Mouse (Mus musculus) lung, postnatal 36 days (tissue): ENCODE results near the gene Macrod1.

Experiments used
- DNase-seq: peaks from one replicate; pipeline ENCODE4 v3.0.0; 2022; ENCODE audit warnings: mixed read lengths

Macrod1 gene

DNA sequence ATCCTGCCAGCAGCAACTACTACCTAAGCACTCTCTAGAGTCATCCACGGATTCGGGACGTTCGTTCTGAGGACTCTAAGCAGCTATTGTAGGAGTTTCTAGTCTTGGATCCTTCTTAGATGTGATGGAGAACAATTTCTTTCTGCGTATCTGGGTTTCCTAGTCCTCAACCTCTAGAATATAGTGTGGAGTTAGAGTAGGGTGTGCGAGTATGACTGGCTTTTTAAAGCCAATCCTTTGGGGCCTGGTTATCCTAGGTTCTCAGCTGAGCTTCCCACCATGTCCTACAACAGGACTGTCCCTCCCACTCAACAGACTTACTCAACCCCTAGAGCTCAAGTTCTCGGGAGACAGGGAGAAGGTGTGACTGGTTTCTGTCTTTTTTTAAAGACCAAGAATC, 148.7 kb downstream of the Macrod1 start:
- no peak for DNase-seq

DNA sequence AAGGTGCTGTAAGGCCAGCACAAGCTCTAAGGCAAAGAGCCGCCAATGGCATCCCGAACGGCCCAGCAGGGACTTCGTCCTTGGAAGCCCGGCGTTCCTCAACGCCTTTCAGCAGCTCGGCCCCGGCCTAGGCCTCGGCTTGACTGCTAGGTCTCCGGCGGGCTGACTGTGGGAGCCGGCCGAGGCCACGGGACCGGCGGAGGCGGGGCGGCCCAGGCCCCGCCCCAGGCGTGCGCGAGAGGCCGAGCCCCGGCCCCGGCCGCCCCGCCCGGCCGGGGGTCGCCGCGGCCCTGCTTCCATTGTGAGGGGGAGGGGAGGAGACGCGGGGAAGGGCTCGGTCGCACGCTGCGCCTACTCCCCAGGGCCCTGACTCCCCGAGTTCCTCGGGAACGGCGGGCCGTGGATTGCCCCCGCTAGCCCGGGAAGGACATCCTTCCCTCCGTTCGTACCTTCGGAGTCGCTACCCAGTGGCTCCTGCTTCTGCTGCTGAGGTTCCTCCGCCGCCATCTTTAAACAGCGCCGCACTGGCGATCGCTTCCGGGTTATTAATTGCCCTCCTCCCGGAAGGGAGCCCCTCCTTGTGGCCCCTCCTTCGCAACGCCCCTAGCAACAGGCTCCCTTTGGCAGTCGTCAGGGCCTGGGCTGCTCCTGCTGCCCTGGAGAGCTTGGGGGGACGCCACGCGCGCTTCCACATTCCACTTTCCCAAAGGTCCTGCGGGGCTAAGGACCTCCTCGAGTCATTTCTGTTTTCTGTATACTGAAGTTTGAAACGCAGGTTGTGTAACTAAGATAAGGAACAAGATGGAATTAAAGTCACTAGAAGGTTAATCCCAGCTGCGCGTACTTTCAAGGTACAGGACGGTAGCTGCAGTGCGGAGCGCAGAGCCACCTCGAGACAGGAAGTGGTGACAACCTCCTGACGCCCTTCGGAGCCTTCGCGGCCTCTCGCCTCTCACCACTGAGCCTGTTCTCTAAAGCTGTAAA, 149.4 kb downstream of the Macrod1 start, which contains the start of gene Otub1:
Gene Otub1, minus strand, starts transcription at position 564 of the 984 bp plus-strand sequence.
- peak; percentile 96 for DNase-seq

DNA sequence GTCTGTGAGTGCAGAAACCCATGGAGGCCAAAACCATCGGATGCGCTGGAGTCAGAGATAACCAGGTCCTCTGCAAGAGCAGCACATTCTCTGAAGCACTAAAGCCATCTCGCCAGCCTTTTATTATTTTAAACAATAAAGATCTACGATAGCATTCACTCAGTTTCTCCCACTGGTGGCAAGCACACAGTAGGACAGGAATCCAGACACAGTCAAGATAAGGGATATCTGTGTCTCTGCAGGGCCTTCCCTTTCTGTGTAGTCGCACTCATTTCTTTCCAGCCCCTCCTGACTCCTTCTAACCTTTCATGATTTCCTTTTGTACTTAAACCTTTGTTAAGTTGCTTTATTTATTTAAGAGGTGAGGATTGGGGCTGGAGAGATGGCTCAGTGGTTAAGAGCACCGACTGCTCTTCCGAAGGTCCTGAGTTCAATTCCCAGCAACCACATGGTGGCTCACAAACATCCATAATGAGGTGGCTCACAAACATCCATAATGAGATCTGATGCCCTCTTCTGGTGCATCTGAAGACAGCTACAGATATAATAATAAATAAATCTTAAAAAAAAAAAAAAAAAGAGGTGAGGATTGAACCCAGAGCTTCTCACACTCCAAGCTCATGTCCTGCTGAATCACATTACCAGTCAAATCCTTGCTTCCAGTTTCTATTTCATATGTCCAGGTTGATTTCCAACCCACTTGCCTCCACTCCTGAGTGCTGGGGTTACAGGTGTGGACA, 153.5 kb downstream of the Macrod1 start:
- no peak for DNase-seq

DNA sequence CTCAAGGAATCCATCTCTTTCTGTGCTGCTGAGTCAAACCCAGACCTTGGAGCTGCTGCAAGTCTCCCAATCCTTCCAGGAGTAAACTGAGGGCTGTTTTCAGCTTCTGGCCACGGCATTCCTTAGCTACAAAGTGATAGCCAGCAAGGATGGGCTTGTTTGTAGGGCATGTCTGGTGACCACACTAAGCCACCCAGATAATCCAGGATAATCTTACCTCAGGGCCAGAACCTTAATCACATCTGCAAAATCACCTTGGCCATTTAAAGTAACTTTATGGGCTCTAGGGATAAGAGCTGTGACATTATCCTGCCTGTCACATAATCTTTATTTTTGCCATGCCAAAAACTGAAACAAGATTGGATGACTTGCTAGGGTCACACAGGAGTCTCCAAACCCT, 155.6 kb downstream of the Macrod1 start:
- no peak for DNase-seq

DNA sequence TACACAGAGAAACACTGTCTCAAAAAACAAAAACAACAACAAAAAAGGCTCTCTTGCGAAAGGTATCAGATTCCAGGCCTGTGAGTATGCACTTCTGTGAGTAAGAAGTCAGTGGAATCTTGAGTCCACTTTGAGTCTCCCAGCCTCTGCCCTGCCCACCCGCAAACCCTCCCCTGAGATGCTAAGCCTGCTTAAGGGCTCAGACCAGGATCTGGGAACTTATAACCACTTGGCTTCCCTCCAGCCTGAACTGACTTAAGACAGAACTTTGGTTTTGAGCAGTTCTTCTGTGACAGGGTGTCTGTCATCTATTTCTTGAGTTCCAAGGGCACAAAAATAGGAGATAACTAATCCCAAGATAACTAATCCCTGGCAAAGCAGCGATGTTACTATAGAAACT, 156.4 kb downstream of the Macrod1 start:
- DNase-seq, result no peak

DNA sequence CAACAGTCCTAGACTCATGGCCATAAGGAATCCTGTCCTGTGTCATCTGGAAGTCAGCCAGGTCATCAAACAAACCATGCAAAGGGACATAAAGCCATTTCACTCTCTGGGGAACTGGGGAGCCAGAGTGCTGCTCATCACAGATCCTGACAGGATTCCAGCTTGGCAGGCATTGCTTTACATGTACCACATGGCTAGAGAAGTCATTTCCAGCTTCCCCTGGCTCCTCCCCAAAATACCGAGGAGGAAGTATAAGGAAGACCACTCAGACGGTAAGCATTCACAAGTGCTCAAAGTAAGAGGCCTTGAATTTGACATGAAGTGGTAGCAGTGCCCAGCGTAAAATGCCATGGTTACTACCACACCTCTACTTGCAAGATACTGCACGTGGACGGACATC, 157.9 kb downstream of the Macrod1 start:
- DNase-seq, result peak; percentile 73

DNA sequence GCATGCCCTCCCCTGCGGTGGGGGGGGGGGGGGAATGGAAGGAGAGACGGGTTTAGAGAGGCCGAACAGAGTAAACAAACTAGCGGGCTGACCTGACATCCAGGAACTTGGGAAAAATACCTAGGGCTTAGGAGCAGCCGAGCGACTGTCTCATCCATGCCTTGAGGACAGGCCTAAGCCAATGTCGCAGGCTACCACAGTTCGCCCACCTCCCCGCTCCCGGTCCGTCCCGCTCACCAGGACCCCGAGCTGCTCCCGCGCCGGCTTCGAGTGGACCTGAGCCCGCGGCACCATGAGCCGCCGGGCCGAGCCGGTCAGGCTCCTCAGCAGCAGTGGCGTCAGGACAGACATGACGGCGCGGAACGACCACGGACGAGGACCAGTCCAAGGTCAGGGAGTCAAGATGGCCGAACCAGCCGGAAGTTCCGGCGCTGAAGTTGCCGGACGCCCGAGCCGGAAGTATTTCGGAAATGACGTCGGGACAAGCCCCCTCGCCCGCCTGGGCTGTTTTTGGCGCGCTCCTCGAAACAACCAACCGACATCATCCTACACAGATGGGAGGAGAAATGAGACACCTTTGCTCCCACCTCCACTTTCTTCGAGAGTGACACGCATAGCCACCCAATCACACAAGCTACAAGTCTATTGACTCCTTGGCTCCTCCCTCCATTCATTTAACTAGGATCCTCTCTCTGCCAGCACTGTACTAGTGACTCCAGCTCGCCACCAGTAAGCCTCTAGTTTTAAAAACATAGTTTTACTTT, 160.7 kb downstream of the Macrod1 start, which contains the start of gene Cox8a:
Gene Cox8a, minus strand, starts transcription at position 455 of the 764 bp plus-strand sequence.
- DNase-seq, result peak; percentile 98

DNA sequence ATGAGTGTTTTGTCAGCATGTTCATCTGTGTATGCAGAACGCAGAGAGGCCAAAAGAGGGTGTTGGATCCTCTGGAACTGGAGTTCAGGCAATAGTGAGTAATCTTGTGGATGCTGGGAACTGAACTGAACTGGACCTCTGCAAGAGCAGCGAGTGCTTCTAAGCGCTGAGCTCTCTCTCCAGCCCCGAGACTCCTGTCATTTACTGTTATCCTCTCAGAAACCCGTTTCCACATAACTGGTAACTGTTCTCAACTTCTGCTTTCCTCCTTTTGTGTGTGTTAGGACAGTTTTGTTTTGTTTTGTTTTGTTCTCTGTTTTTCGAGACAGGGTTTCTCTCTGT, 161.3 kb downstream of the Macrod1 start:
- no peak for DNase-seq

DNA sequence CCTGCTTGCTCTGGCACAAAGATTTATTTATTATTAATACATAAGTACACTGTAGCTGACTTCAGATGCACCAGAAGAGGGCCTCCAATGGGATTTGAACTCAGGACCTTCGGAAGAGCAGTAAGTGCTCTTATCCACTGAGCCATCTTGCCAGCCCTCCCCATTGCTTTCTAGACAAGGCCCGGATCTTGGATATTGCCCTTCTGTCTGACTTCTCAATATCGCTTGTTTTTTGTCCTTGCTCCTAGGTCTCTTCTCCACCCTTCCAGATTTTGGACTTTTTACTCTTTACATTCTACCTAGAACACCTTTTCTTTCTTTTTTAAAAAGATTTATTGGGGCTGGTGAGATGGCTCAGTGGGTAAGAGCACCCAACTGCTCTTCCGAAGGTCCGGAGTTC, 162.1 kb downstream of the Macrod1 start:
- no peak for DNase-seq

DNA sequence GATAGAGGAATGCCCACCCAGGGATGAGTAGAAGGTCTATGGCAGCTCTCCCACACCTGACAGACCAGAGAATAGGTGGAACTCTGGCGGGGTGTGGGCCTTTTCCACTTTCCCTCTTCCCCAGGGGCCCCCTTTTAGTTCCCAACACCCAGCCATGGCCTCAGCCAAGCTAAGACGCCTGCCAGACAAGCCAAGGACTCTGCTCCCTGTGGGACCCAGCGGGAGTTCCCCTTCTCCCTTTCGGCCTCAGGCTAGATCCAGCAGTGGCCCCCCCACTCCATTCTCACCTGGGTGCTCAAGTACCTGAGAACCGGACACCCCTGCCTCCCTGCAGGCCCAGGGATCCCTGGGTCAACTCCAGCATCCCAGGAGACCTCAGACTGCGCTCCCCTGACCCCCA, 165.6 kb downstream of the Macrod1 start:
- no peak for DNase-seq

DNA sequence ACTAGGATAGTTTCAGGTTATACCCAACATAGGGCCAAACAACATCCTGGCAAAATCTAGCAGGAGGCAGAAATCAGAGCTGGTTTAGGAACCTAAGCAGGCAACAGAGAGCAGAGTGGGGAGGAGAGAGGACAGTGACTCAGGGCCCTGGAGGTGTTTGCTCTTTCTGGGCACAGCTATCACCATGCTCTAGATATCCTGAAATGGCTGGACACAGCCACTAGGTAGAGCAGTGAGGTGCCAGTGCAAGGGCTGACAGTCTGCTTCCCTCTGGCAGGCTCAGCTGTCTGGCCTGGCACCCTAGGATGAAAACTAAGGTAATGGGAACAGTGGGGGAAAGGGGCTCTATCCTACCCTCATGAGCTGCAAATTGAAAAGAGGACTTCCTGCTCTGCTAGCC, 166.9 kb downstream of the Macrod1 start:
- no peak for DNase-seq

DNA sequence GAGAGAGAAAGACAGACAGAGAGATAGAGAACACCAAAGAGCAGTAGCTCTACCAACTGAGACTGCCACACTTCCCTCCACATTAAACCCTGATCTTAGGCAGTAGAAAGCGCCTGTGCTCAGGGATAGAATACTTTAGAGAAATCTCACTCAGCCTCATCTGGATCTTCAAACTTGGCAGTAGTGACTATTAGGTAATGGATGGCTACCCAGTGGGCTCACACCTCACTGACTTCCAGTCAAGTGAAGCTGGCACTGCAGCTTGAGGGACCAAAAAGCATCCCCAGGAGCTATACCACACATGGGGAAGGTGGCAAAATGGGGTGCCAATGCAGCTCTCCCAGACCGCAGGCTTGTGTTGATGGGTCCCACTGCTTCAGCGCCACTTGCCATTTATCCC, 167.6 kb downstream of the Macrod1 start:
- no peak for DNase-seq

DNA sequence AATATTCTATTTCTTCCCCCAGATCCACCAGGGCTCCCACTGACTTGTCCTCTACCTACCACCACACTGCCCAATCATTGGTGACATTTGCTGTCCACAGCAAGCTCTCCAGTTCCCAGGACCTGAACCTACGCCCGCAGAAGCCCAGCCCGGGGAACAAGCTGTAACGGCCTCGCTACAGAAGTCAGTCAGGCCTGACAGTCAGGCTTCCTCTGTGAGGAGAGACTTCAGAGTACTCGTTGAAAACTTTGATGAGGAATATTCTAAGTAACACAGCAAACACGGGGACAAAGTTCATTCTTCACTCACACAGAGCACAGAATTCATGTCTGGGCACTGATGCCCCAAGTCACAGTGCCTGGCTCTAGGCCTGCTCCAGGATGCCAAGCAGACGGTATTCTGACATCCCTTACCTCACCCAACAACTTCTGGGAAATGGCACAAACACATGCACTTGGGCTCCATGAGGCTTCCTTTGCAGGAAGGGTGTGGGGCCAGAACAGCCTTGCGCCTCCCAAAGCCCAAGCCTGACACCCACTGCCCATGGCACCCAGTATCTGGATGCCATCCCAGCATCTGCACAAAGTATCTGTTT, 168.6 kb downstream of the Macrod1 start:
- no peak for DNase-seq

DNA sequence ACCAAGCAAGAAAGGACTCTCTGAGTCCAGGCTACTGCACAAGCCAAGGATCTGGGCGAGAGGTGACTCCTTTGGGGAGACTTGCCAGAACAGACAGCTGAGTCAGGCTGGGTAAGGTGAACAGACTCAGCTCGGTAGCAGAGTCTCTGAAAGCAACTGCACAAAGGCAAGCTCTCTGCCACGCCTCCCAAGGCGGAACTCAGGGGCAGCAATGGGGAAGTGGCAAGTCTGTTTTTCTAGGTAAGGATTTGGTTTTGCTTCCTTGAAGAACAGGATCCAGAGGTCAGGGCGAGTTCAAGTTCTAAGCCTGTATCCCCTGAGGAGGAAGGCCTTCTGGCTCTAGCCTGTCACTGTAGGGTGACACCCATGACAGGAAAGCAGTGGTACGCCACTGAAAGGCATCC, 169.9 kb downstream of the Macrod1 start:
- peak; percentile 61 for DNase-seq

DNA sequence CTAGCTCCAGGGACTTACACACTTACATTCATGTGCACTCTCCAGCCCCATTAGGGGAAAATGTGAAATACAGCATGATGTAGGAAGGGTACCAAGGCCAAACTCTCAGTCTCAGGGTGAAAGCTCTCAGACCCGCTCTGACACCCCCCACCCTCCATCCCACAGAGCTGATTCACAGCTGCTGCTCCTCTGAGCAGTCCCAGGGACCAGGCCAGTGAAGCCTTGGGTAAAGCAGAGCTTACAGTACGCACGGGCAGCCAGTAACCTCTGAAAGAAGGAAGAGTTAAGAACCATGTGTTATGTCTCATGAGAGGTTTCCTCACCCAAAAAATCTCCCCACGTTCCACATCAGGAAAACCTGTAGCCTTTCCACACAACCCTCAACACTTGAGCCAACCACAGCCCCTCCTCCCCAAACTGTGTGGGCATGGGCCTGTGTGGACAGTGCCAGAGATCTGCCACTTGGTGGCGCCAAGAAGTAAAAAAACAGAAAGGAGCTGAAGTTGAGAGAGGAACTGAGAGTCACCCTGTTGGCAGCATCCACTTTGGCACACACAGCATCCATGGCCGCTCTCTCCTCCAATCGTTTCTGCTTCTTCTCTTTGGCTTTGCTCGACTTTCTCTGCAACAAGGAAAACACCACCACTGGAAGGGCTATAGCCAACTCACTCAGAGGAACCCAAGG, 178.1 kb downstream of the Macrod1 start:
- peak; percentile 89 for DNase-seq

DNA sequence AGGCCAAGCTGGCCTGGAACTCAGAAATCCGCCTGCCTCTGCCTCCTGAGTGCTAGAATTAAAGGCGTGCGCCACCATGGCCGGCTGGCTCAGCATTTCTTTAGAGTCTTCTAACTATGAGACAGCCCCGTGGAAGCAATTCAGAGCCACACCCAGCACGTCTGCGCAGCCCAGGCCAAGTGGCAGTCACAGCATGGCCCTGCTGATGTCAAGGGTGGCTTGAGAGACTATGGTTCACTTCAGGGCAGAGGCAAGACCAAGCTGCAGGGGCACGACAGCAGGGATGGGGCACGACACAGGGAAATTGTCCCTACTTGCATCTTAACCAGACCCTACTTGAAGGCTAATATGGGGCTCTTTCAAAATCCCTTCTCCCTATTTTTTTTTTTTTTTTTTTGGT, 178.9 kb downstream of the Macrod1 start:
- DNase-seq, result no peak

DNA sequence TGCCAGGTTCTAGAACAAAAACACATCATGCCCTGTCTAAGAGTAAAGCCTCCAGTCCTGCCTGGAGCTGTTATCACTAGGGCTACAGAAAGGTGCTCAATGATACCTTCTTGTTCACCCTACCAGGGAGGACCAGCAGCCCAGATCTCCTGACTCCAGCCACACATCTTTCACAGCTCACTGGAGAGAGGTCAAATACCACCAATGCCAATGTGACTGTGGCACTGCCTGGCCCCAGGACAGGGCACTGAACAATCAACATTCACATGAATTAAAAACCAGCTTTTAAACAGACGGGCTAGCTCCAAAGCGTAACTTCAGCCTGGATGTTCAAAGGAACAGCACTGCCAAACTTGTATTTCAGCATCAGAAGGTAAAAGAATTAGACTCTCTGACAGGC, 179.4 kb downstream of the Macrod1 start:
- no peak for DNase-seq

DNA sequence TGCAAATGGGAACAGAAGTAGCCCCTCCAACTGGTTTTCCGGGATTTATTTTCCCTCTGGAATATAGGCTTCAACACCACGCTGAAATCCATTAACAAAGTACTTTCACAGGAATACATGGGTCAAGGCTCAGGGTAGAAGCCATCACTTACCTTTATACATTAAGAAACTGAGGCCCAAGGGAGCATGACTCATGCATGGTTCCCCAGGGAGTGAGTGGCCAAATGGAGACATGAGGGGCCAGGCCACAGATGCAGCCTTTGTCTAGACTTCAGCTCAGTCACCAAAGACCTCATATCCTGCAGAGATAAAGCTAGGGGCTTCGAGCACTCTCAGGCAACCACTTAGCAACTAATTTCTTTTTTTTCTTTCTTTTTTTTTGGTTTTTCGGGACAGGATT, 180.1 kb downstream of the Macrod1 start:
- DNase-seq, result no peak

DNA sequence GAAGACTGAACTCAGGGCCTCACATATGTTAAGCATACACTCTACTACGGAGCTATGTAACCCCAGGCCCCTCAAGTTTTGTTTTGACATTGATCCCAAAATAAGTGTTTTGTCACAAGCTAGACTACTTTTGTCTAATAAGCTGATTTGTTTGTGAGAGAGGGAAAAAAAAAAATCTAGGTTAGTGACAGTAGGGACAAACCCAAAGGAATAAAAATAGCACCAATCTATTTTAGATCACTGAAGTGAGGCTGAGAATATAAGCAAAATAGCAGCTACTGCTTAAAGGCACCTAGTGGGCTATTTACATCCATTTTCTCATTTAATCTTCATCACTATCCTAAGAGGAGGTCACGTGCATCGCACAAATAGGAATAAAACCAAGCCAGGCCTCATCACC, 183.0 kb downstream of the Macrod1 start:
- DNase-seq, result no peak

DNA sequence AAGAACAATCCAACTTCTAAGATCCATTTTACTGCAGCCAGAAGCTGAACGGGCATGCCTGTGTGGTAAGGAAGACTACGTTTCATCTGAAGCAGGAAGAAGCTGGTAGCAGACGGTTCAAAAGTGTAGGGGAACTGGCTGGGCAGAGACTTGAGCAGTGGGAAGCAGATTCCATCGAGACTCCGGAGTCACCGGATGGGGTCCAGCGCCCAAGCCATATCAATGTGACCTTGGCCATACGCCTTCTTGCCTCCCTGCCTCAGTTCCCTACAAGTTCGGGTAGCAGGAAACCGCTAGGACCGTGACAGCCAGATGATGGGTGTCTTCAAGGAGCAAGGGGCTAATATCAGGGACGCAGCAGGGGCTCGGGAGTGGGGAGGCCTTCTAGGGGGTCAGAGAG, 183.7 kb downstream of the Macrod1 start:
- DNase-seq, result no peak

DNA sequence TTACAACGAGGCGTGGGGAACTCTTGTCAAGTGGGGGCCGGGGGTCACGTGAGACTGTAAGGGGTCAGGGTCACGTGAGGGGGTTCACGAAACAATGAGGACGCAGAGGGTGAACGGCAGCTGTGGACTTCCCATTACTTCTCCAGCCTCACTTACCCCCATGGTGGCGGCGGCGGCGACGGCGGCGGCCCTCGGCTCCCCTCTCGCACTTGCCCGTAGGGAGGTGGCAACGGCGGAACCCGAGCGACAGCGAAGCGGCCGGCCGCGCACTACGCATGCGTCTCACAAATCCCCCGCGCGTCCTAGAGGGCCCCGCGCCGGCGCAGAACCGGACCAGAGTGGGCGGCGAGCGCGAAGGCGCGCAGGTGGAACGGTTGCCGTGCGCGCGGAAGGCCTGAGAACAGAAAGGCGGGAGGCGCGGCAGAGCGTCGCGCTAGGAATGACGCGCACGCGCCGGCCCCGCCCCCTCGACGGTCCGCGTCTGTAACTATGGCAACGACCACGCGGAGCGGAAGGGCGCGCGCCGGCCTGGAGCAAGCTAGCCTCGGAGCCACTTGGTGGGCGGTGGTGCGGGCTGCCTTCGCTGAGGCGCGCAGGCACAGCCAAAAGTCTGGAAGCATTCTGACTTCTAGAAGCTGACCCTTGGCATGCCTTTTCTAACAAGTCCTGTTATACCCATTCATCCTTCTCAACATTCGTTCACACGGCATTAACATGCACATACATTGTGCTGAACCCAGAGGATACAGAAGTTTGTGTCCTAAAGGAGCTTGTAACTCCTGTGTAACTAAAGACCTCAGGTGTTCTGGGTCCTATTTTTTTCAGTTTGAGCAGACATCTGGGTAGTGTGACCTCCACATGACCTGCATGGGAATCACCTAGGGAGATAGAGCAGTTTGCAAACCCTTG, 184.4 kb downstream of the Macrod1 start, which contains the start of gene Naa40:
Gene Naa40, minus strand, starts transcription at position 402 of the 909 bp plus-strand sequence.
- DNase-seq, result peak; percentile 95
